Comparison of ENCODE assay signal across 12 mouse cellular contexts in the genomic region with DNA sequence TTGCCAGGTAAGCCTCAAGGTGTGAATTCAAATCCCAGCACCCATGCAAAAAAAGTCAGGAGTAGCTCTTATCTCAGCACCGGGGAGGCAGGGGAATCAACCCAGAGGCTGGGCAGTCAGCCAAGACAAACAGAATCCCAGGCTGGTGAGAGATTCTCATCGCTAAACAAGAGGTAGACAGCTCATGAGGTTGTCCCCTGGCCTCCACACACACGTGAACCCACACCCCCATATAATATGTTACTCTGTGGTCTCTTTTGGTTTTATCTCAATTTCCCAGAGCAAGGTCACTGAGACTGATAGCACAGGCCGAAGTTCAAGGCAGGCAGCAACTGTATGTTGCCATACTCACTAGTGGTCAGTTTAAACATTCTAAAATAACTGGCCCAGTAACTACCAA.
DNase-seq lines count a peak whose midpoint lies in the region; ATAC-seq and TF ChIP-seq lines count a peak whose summit lies in the region.
"Had no signal": no experiment of that assay in that cellular context is flagged by ENCODE, and none has a peak within 500 bp of the region (broad histone marks: within the 10 kb centered on the region; RNA-seq: fewer than 3 reads in every experiment).

No protein-coding gene starts in this region.

- no peak for TF ChIP-seq POLR2A in kidney, adult 2 months (IDR thresholded peaks at IDR 0.05; ENCODE audit: low read depth, low read length)

- no peak overlapping the region for H3K4me3 ChIP-seq in kidney, adult 2 months (ENCODE audit: insufficient read depth, low read depth, low read length)
- H3K4me3 ChIP-seq in kidney, embryonic 14.5 days (ENCODE audit: low read length), result no peak overlapping the region
- H3K4me3 ChIP-seq in liver, postnatal 0 days (ENCODE audit: low read depth, low read length), result no peak overlapping the region
- H3K4me3 ChIP-seq: hindbrain, embryonic 13.5 days had no signal

- H3K27me3 ChIP-seq in kidney, adult 2 months (replicated peaks; ENCODE audit: control insufficient read depth, insufficient read depth, low read length), result no peaks in the 10 kb centered on the region
- H3K27me3 ChIP-seq in kidney, embryonic 14.5 days (ENCODE audit: control insufficient read depth, insufficient read depth, low read length), result no peaks in the 10 kb centered on the region
- no peaks in the 10 kb centered on the region for H3K27me3 ChIP-seq in liver, postnatal 0 days (ENCODE audit: insufficient read depth, low read length)
- H3K27me3 ChIP-seq: hindbrain, embryonic 13.5 days had no signal

- no peak for TF ChIP-seq CTCF in kidney, adult 2 months (conservative IDR thresholded peaks at IDR 0.05; ENCODE audit: insufficient read depth, insufficient read length, low read depth, low read length)
- no peak for TF ChIP-seq CTCF in liver, postnatal 0 days (IDR thresholded peaks at IDR 0.05; ENCODE audit: low read depth)

- H3K4me2 ChIP-seq in kidney, embryonic 14.5 days (replicated peaks; ENCODE audit: low read depth, low read length), result no peak overlapping the region
- H3K4me2 ChIP-seq in liver, postnatal 0 days (ENCODE audit: low read depth, low read length), result no peak overlapping the region
- H3K4me2 ChIP-seq: heart, embryonic 11.5 days; hindbrain, embryonic 13.5 days had no signal

- no peak for ATAC-seq in kidney, embryonic 14.5 days (ENCODE audit: low FRiP score, low TSS enrichment)
- ATAC-seq in liver, postnatal 0 days, result peak; percentile 87
- ATAC-seq in inflammation-experienced regulatory T-cells, adult 6 months, result no peak

- no peak for TF ChIP-seq EP300 in liver, postnatal 0 days (IDR thresholded peaks at IDR 0.05; ENCODE audit: low read depth)

- 24% methylated on average over 4 of the region's 4 CpGs for WGBS in kidney, adult 2 months
- 32% methylated on average over 4 of the region's 4 CpGs for WGBS in kidney, embryonic 14.5 days
- 25% methylated on average over 4 of the region's 4 CpGs for WGBS in liver, postnatal 0 days (ENCODE audit: insufficient replicate concordance)

- no peak overlapping the region for H3K27ac ChIP-seq in kidney, adult 2 months (ENCODE audit: insufficient read depth, low read depth, low read length)
- no peak overlapping the region for H3K27ac ChIP-seq in kidney, embryonic 14.5 days (ENCODE audit: low read depth, low read length)
- no peak overlapping the region for H3K27ac ChIP-seq in liver, postnatal 0 days (ENCODE audit: low read depth)
- H3K27ac ChIP-seq: hindbrain, embryonic 13.5 days had no signal

- H3K4me1 ChIP-seq in kidney, adult 2 months (ENCODE audit: control insufficient read depth, insufficient read depth, low read length), result peaks cover 5% of the 10 kb centered on the region; the same call in 1 of the 2 replicates
- H3K4me1 ChIP-seq in kidney, embryonic 14.5 days (ENCODE audit: control insufficient read depth, insufficient read depth, low read length), result peaks cover 16% of the 10 kb centered on the region
- H3K4me1 ChIP-seq in liver, postnatal 0 days (ENCODE audit: insufficient read depth), result peaks cover 14% of the 10 kb centered on the region

- no peak overlapping the region for H3K9ac ChIP-seq in kidney, embryonic 14.5 days (ENCODE audit: low read depth, low read length)
- no peak overlapping the region for H3K9ac ChIP-seq in liver, postnatal 0 days (replicated peaks)
- H3K9ac ChIP-seq: hindbrain, embryonic 13.5 days had no signal

- peak; percentile 22 for DNase-seq in kidney, adult 2 months
- DNase-seq in MEL-GATA-1-ER (ENCODE audit: extremely low read depth, low read depth), result peak; percentile 9
- peak; percentile 76 for DNase-seq in adrenal gland, postnatal 25 days
- peak; percentile 73 for DNase-seq in liver, postnatal 0 days
- DNase-seq in spleen, postnatal 10 days (ENCODE audit: low spot score in 2 of 2), result no peak
- no peak for DNase-seq in thymus, postnatal 0 days (ENCODE audit: low spot score)
- DNase-seq: layer of hippocampus, postnatal 36 days; lung, adult 2 months had no signal

- no peaks in the 10 kb centered on the region for H3K9me3 ChIP-seq in kidney, embryonic 14.5 days (ENCODE audit: control insufficient read depth, low read length)
- H3K9me3 ChIP-seq in liver, postnatal 0 days (ENCODE audit: low read length), result no peaks in the 10 kb centered on the region
- H3K9me3 ChIP-seq: hindbrain, embryonic 13.5 days had no signal

- no peaks in the 10 kb centered on the region for H3K36me3 ChIP-seq in kidney, adult 2 months (ENCODE audit: control insufficient read depth, insufficient read depth, low read length)
- H3K36me3 ChIP-seq in kidney, embryonic 14.5 days (ENCODE audit: control insufficient read depth, insufficient read depth, low read length), result no peaks in the 10 kb centered on the region
- no peaks in the 10 kb centered on the region for H3K36me3 ChIP-seq in liver, postnatal 0 days (replicated peaks; ENCODE audit: insufficient read depth, low read length)
- H3K36me3 ChIP-seq: hindbrain, embryonic 13.5 days had no signal

Comparison
In these comparisons a context has a peak if more than half of its experiments do, and no peak if none do; other contexts are left out.
1. DNase-seq: peak in kidney, adult 2 months (single experiment), MEL-GATA-1-ER (single experiment), adrenal gland, postnatal 25 days (single experiment) and liver, postnatal 0 days (single experiment); none in spleen, postnatal 10 days (0 of 2) and thymus, postnatal 0 days (single experiment).